Mouse (Mus musculus) kidney, embryonic 14.5 days (tissue): ENCODE measurements around the gene Slc25a4. TPM values are rescaled to one million over a fixed set of nuclear protein-coding genes. Genes with fewer than 3 reads are reported as not detected.
A peak's percentile ranks its signal among the peaks of the same experiment; 100 is the strongest.

Source experiments
- ATAC-seq: fragments of 200-750 bp; cut with Nextera tagmentation; 2 replicates; pipeline ENCODE4 v1.8.0; 2017; ENCODE audit warnings: moderate number of reproducible peaks, mild to moderate bottlenecking, moderate TSS enrichment, moderate library complexity; ENCODE audit not compliant: low FRiP score, low TSS enrichment
- H3K27ac ChIP-seq: fragments of 300-500 bp; sonication (generic); 2 replicates; pipeline ENCODE4 v1.5.1; 2014; ENCODE audit warnings: low read depth, mild to moderate bottlenecking, low read length, moderate library complexity, mixed read lengths
- H3K27me3 ChIP-seq: fragments of 300-500 bp; sonication (generic); 2 replicates; pipeline ENCODE4 v1.6.1; 2014; ENCODE audit warnings: mild to moderate bottlenecking, low read length; ENCODE audit not compliant: control insufficient read depth, insufficient read depth
- H3K36me3 ChIP-seq: fragments of 300-500 bp; sonication (generic); 2 replicates; pipeline ENCODE4 v1.6.1; 2014; ENCODE audit warnings: low read length, mixed read lengths; ENCODE audit not compliant: control insufficient read depth, insufficient read depth
- H3K4me1 ChIP-seq: fragments of 300-500 bp; sonication (generic); 2 replicates; pipeline ENCODE4 v1.6.1; 2014; ENCODE audit warnings: low read length, mixed read lengths; ENCODE audit not compliant: control insufficient read depth, insufficient read depth
- H3K4me2 ChIP-seq: fragments of 300-500 bp; sonication (generic); replicated peaks from 2 replicates; pipeline ENCODE4 v1.6.1; 2014; ENCODE audit warnings: low read depth, mild to moderate bottlenecking, low read length
- H3K4me3 ChIP-seq: fragments of 300-500 bp; sonication (generic); 2 replicates; pipeline ENCODE4 v1.5.1; 2014; ENCODE audit warnings: mild to moderate bottlenecking, low read length
- H3K9ac ChIP-seq: fragments of 300-500 bp; sonication (generic); 2 replicates; pipeline ENCODE4 v1.6.1; 2014; ENCODE audit warnings: low read depth, mild to moderate bottlenecking, low read length, moderate library complexity
- H3K9me3 ChIP-seq: fragments of 300-500 bp; sonication (generic); 2 replicates; pipeline ENCODE4 v1.6.1; 2016; ENCODE audit warnings: low read length; ENCODE audit not compliant: control insufficient read depth
- WGBS: fragments of 180-500 bp; shearing (Covaris S2); extraction: QIAGEN DNeasy Blood & Tissue Kit; methylation state at CpG from one replicate; pipeline ENCODE4 v1.1.7; 2014; 5-methylcytosine and 5-hydroxymethylcytosine counted together
- polyA plus RNA-seq: library from polyadenylated mRNA; unstranded; fragments of >200 nt; fragmentation: Nextera tagmentation; extraction: Ambion mirVana; gene quantifications from 2 replicates; pipeline ENCODE4 v1.2.1, GENCODE M21; 2014

Gene Slc25a4
- polyA plus RNA-seq, result 535 and 564 TPM in 2 replicates

- Histone ChIP-seq H3K4me2 (peak within 1 kb of the TSS; percentile 84), H3K27ac (peak within 1 kb of the TSS; percentile 95), H3K36me3 (peaks cover 37% of the 10 kb centered on the region), H3K9ac (peak within 1 kb of the TSS; percentile 96), H3K4me1 (peaks cover 17% of the 10 kb centered on the region), H3K27me3 (no peaks in the 10 kb centered on the region), H3K4me3 (peak within 1 kb of the TSS; percentile 85), H3K9me3 (no peaks in the 10 kb centered on the region)
- under 1% methylated on average over 75 of the region's 84 CpGs for WGBS
- peak; percentile 99 for ATAC-seq
These were observed at the start of gene Slc25a4 for GRCm38 (mm10) chr8:46210404-46211315. TSS of gene Slc25a4 (minus strand) at chr8:46211284.

GRCm38 (mm10) chr8:46257921-46258682 is 47.0 kb upstream of the Slc25a4 start:
- Histone ChIP-seq H3K4me3 (no peak overlapping the region), H3K36me3 (no peaks in the 10 kb centered on the region), H3K27me3 (no peaks in the 10 kb centered on the region), H3K27ac (no peak overlapping the region), H3K9ac (no peak overlapping the region), H3K4me1 (no peaks in the 10 kb centered on the region), H3K4me2 (no peak overlapping the region), H3K9me3 (no peaks in the 10 kb centered on the region)
- no peak for ATAC-seq
- whole genome bisulfite sequencing, result 50% methylated on average over 19 of the region's 19 CpGs

- Histone ChIP-seq H3K4me1 (no peaks in the 10 kb centered on the region), H3K4me2 (no peak overlapping the region), H3K27me3 (no peaks in the 10 kb centered on the region)
These were observed 41.4 kb upstream of the Slc25a4 start for GRCm38 (mm10) chr8:46252456-46252855.

GRCm38 (mm10) chr8:46251561-46251960 is 40.5 kb upstream of the Slc25a4 start:
- Histone ChIP-seq H3K4me3 (no peak overlapping the region), H3K9ac (no peak overlapping the region), H3K27me3 (no peaks in the 10 kb centered on the region), H3K27ac (no peak overlapping the region), H3K36me3 (no peaks in the 10 kb centered on the region), H3K9me3 (no peaks in the 10 kb centered on the region), H3K4me2 (no peak overlapping the region), H3K4me1 (no peaks in the 10 kb centered on the region)
- no peak for ATAC-seq
- 59% methylated on average over 10 of the region's 10 CpGs for WGBS

More at GRCm38 (mm10) chr8:46252456-46252855, 41.4 kb upstream of the Slc25a4 start:
- Histone ChIP-seq H3K9me3 (no peaks in the 10 kb centered on the region), H3K27ac (no peak overlapping the region), H3K4me3 (no peak overlapping the region), H3K9ac (no peak overlapping the region), H3K36me3 (no peaks in the 10 kb centered on the region)
- no peak for ATAC-seq
- WGBS, result 48% methylated on average over 13 of the region's 13 CpGs

GRCm38 (mm10) chr8:46246346-46246745 is 35.3 kb upstream of the Slc25a4 start:
- no peaks in the 10 kb centered on the region for H3K36me3 ChIP-seq
- H3K4me1 ChIP-seq, result no peaks in the 10 kb centered on the region
- H3K4me3 ChIP-seq, result no peak overlapping the region
- WGBS, result 79% methylated on average over 11 of the region's 11 CpGs
- ATAC-seq, result no peak
- no peaks in the 10 kb centered on the region for H3K27me3 ChIP-seq
- no peak overlapping the region for H3K9ac ChIP-seq
- no peaks in the 10 kb centered on the region for H3K9me3 ChIP-seq
- H3K4me2 ChIP-seq, result no peak overlapping the region
- no peak overlapping the region for H3K27ac ChIP-seq

- H3K4me3 ChIP-seq, result no peak overlapping the region
These were observed 31.9 kb upstream of the Slc25a4 start for GRCm38 (mm10) chr8:46242946-46243345.

GRCm38 (mm10) chr8:46241568-46242374 is 30.7 kb upstream of the Slc25a4 start:
- H3K27me3 ChIP-seq, result no peaks in the 10 kb centered on the region
- no peaks in the 10 kb centered on the region for H3K36me3 ChIP-seq
- no peak overlapping the region for H3K9ac ChIP-seq
- peak; percentile 76; the same call in 1 of the 2 replicates for ATAC-seq
- no peaks in the 10 kb centered on the region for H3K4me1 ChIP-seq
- H3K4me3 ChIP-seq, result no peak overlapping the region
- H3K27ac ChIP-seq, result no peak overlapping the region
- H3K4me2 ChIP-seq, result no peak overlapping the region
- 31% methylated on average over 13 of the region's 13 CpGs for WGBS
- no peaks in the 10 kb centered on the region for H3K9me3 ChIP-seq

More at GRCm38 (mm10) chr8:46242946-46243345, 31.9 kb upstream of the Slc25a4 start:
- Histone ChIP-seq H3K4me2 (no peak overlapping the region), H3K36me3 (no peaks in the 10 kb centered on the region), H3K27ac (no peak overlapping the region), H3K9ac (no peak overlapping the region), H3K4me1 (no peaks in the 10 kb centered on the region), H3K27me3 (no peaks in the 10 kb centered on the region), H3K9me3 (no peaks in the 10 kb centered on the region)
- no peak for ATAC-seq
- WGBS, result 50% methylated on average over 7 of the region's 7 CpGs

GRCm38 (mm10) chr8:46236441-46237223 is 25.5 kb upstream of the Slc25a4 start:
- ATAC-seq, result no peak
- 71% methylated on average over 7 of the region's 7 CpGs for WGBS
- Histone ChIP-seq H3K4me2 (no peak overlapping the region), H3K27ac (no peak overlapping the region), H3K9ac (no peak overlapping the region), H3K36me3 (no peaks in the 10 kb centered on the region), H3K9me3 (no peaks in the 10 kb centered on the region), H3K4me1 (no peaks in the 10 kb centered on the region), H3K4me3 (no peak overlapping the region), H3K27me3 (no peaks in the 10 kb centered on the region; the same call in 1 of the 2 replicates)
